Mouse (Mus musculus): Measurements from ENCODE around the gene Cdca5. TPM values are rescaled to one million over a fixed set of nuclear protein-coding genes. Genes with fewer than 3 reads are reported as not detected.
A peak's percentile ranks its signal among the peaks of the same experiment; 100 is the strongest.
"Not testable (repeated sequence)": the region's sequence is repeated elsewhere in the genome, so short reads cannot be mapped to it uniquely, and the experiment has no call there.

The Cdca5 gene
- total RNA-seq, 1 experiment from 2014 or later, result 0.76 TPM

DNA sequence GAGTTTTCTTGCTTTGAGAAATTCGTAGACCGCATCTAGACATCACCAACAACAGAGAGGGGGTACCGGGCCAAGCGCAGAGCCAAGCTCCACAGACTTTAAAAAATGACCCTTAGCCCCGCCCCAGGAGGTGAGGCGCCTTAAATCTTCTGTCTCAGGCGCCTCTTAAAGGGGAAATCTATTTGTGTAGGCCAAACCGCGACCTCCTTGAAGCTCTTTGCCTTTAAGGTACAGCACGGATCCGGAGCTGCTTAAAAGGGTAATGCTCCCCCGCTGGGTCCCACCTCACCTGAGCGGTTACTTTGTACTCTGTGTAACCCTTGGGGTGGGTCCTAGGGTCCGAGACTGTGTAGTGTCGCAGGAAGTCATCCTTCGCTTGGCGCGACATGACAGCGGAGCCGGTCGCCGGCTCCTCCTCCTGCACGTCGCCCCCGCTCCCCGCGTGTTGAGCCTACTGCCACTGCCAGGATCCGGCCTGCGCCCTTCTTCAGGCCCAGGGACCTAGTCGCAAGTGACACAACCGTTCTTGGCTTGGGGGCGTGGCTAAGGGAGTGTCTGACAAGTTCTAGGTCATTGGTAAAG, 43.1 kb downstream of the Cdca5 start, which contains the start of gene Snx15:
Gene Snx15 (minus strand): TSS at position 545 of the 582 bp plus-strand sequence.
- peak; percentile 94 for ATAC-seq (replicated peaks; ENCODE audit: insufficient number of reproducible peaks, low FRiP score, low TSS enrichment, poor library complexity, severe bottlenecking)

DNA sequence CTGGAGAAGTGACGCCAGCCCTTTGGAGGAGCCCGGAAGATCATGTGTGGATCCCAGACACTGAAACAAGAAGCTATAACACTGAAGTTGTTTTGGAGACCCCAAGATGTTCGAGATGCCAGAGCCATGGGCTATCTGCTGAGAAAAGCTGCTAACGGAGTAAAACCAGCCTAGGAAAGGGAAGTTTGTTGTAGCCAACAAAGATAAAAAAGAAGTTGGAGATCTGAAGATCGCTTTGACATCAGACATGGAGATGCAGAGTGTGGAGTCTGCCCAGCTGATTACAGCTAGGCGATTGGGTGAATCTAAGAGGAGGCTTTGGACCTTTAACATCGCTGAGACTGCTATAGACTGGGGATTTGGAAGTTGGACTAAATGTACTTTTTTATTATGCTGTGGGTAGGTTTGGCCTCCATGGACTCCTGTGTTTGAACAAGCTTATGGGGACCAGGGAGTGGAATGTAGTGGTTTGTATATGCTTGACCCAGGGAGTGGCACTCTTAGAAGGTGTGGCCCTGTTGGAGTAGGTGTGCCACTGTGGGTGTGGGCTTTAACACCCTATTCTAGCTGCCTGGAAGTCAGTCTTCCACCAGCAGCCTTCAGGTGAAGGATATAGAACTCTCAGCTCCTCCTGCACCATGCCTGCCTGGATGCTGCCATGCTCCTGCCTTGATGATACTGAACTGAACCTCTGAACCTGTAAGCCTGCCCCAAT, 45.8 kb downstream of the Cdca5 start:
- ATAC-seq (replicated peaks; ENCODE audit: insufficient number of reproducible peaks, low FRiP score, low TSS enrichment, poor library complexity, severe bottlenecking), result not testable (repeated sequence)

DNA sequence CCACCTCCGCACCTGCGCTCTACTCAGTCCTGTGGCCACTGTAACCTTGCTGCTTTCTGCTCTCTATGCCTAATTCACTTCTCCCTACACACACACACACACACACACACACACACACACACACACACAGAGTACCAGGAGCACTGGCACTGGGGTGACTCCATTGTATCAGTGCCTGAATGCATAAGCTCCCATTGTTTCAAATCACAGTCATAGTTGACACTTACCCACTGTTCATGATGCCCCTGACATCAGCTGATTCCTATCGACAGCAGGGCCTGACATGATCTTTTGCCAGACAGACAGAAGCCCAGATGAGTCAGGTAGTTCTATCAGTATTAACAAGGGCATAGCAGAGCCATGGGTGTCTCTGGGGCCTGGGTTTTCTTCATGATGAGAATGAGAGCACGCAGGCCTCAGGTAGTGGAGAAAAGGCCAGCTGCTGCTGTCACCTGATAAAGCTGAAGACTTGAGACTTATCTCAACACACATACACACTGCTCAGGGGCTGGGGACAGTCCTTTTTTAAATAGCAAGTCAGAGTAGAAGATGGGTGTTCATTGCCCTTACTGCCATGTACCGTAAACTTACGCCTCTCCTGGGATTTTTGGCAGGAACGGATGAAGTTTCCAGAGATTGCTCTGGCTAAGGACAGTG, 47.5 kb downstream of the Cdca5 start:
- ATAC-seq (replicated peaks; ENCODE audit: insufficient number of reproducible peaks, low FRiP score, low TSS enrichment, poor library complexity, severe bottlenecking), result no peak

DNA sequence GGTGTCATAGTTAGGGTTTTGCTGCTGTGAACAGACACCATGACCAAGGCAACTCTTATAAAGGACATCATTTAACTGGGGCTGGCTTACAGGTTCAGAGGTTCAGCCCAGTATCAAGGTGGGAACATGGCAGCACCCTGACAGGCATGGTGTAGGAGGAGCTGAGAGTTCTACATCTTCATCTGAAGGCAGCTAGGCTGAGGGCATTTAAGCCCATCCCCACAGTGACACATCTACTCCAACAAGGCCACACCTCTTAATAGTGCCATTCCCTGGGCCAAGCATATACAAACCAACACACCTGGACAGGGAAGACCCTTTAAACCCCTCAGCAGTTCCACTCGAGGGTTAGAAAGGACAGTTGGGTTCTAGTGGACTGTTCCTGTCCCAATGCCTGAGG, 48.4 kb downstream of the Cdca5 start:
- not testable (repeated sequence) for ATAC-seq (replicated peaks; ENCODE audit: insufficient number of reproducible peaks, low FRiP score, low TSS enrichment, poor library complexity, severe bottlenecking)

DNA sequence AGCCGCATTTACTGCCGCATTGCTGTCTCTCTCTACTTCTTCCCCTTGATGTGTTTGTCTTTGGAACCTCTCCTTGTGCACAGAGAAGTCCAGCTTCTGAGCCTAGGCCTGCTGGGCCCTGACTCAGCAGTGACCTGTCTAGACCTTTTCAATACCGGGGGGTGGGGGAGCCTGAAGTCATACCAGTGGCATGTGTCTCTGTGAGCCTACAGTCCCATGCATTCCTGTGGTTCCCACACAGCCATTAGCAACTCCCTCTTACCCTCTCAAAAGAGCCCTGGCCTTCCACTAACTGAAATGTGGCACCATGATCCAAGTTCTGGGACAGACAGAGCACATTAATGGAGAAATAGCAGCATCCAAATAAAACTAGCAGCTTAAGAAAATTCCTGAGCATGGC, 51.6 kb downstream of the Cdca5 start:
- no peak for ATAC-seq (replicated peaks; ENCODE audit: insufficient number of reproducible peaks, low FRiP score, low TSS enrichment, poor library complexity, severe bottlenecking)

DNA sequence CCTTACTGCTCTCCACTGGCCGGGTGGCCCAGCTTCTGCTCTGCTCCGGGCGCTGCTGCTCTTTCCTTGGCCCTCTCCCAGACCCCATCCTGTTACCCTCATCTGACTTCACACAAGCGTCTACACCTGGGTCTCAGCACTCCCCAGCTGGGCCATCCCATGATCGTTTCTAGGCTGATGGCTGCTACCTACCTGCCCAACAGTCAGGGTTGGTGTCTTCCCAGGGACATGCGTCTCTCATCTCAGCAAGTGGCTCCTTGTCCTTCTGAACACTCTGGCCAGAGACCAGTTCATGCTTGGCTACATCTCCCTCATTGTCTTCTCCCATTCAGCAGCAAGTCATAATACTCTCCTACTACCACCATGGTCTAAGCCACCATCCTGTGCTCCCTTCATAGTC, 54.9 kb downstream of the Cdca5 start:
- no peak for ATAC-seq (replicated peaks; ENCODE audit: insufficient number of reproducible peaks, low FRiP score, low TSS enrichment, poor library complexity, severe bottlenecking)

DNA sequence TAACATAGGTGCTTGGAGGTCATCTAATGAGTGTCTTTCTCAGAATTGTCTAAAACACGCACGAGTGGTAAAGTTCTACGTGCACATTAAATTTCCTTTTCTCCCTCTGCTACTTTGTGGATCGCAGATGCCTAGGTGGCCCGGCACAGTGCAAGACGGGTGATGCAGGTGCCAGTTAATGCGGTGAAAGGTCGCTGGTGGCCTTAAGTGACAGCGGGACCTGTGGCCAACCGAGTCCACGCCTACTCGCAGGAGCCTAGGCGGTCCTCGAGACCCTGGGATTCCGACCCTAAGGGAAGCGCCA, 55.5 kb downstream of the Cdca5 start:
- no peak for ATAC-seq (replicated peaks; ENCODE audit: insufficient number of reproducible peaks, low FRiP score, low TSS enrichment, poor library complexity, severe bottlenecking)

DNA sequence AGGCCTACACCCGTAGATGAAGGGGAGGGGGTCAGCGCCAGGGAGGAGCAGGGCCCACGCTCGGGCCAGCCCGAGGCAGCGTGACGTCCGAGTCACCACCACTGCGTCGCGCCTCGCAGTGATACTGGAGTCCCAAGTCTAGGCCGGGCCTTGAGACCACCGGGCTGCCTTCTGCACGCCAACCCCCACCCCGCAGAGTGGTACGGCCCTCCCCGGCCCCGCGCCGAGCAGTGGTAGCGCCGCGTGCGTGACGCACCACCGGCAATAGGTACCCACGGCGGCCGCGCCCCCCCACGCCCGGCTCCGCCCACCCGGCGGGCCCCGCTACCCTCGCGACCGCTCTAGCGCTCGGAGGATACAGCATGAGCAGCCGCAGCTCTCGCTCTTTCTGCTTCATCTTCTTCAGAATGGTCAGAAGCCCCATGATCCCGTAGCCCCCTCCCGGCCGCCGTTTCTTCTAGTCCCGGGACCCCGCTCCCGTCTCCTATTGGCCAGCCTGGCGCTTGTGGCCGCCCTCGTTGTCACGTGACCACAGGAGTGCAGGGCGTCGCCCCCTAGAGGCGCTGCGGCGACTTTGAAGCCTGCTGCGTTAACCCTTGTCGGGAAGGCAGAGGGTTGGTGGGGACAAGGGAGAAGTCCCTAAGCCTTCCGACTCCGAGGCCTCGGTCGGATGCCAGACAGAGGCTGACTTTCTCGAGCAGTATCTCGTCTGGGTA, 56.1 kb downstream of the Cdca5 start, which contains the start of gene Batf2:
Gene Batf2 (plus strand): TSS at position 306 of the 716 bp plus-strand sequence.
- ATAC-seq (replicated peaks; ENCODE audit: insufficient number of reproducible peaks, low FRiP score, low TSS enrichment, poor library complexity, severe bottlenecking), result peak; percentile 80

DNA sequence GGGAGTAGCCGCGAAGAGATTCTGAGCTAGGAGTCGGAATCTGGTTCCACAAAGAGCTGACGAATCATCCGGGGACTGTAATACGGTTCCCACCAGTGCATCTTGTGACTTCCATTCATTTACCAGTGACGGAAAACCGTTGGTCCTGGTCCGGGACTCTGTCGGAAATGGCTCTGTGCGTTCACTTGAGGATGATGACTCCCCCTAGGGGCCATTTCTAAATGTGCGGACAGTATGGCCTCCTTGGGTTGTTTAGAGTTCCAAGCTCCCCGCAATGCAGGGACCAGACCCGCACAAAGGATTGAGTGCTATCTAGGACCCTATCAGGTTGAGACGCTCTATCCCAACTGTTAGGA, 56.6 kb downstream of the Cdca5 start, which contains the start of gene Arl2:
Gene Arl2 (minus strand): TSS at position 155 of the 356 bp plus-strand sequence.
- ATAC-seq (replicated peaks; ENCODE audit: insufficient number of reproducible peaks, low FRiP score, low TSS enrichment, poor library complexity, severe bottlenecking), result peak; percentile 68

Other genes with a start within 250 kb of the Cdca5 start
- gene Frmd8, start 209.7 kb upstream of the Cdca5 start, total RNA-seq (2017), result 32.8 to 50.6 TPM (median 34.5 TPM) in 3 replicates
- gene Slc25a45, start 207.2 kb upstream of the Cdca5 start, total RNA-seq (2017), result 64.4 to 73.5 TPM (median 69.7 TPM) in 3 replicates
- gene Tigd3, start 190.8 kb upstream of the Cdca5 start, total RNA-seq (2017), result 0.64 to 0.97 TPM (median 0.95 TPM) in 3 replicates
- gene Dpf2, start 172.0 kb upstream of the Cdca5 start, total RNA-seq (2017), result 50.3 to 76.6 TPM (median 76.0 TPM) in 3 replicates
- gene Cdc42ep2, start 160.2 kb upstream of the Cdca5 start, total RNA-seq (2017), result 14.7 to 32.1 TPM (median 27.0 TPM) in 3 replicates
- gene Pola2, start 120.8 kb upstream of the Cdca5 start, total RNA-seq (2017), result 16.7 to 31.5 TPM (median 26.8 TPM) in 3 replicates
- not detected in 3 replicates for gene Slc22a20, start 98.8 kb upstream of the Cdca5 start, total RNA-seq (2017)
- gene Capn1, start 69.1 kb upstream of the Cdca5 start, total RNA-seq (2017), result 45.8 to 78.2 TPM (median 59.2 TPM) in 3 replicates
- gene Syvn1, start 38.4 kb upstream of the Cdca5 start, total RNA-seq (2017), result 7.7 to 16.8 TPM (median 11.2 TPM) in 3 replicates
- 10.1 to 30.8 TPM (median 29.6 TPM) in 3 replicates for gene Mrpl49, start 27.2 kb upstream of the Cdca5 start, total RNA-seq (2017)
- 2,354 to 3,035 TPM (median 2,719 TPM) in 3 replicates for gene Fau, start 27.1 kb upstream of the Cdca5 start, total RNA-seq (2017)
- 4.8 to 9.3 TPM (median 8.4 TPM) in 3 replicates for gene Znhit2, start 23.8 kb upstream of the Cdca5 start, total RNA-seq (2017)
- gene Tm7sf2, start 16.6 kb upstream of the Cdca5 start, total RNA-seq (2017), result 5.5 to 18.5 TPM (median 8.9 TPM) in 3 replicates
- gene Vps51, start 7.8 kb upstream of the Cdca5 start, total RNA-seq (2017), result 61.1 to 80.8 TPM (median 75.6 TPM) in 3 replicates
- not detected in 3 replicates for gene Tmem262, start 5.0 kb upstream of the Cdca5 start, total RNA-seq (2017)
- gene Gm28374, start 2.7 kb upstream of the Cdca5 start, total RNA-seq (2017), result 0.43 TPM in 1 of 3 replicates, not detected in the others
- 29.3 to 49.8 TPM (median 34.6 TPM) in 3 replicates for gene Zfpl1, start within 50 bp of the Cdca5 start, total RNA-seq (2017)
- gene AC131692.1, start 9.4 kb downstream of the Cdca5 start, total RNA-seq (2017), result 1.4 TPM in 1 of 3 replicates, not detected in the others
- 1.3 TPM in 1 of 3 replicates, not detected in the others for gene Naaladl1, start 20.8 kb downstream of the Cdca5 start, total RNA-seq (2017)
- 2.1 to 2.6 TPM (median 2.1 TPM) in 3 replicates for gene Sac3d1, start 33.7 kb downstream of the Cdca5 start, total RNA-seq (2017)
- 8.8 to 22.5 TPM (median 11.5 TPM) in 3 replicates for gene Snx15, start 43.3 kb downstream of the Cdca5 start, total RNA-seq (2017)
- gene Batf2, start 56.0 kb downstream of the Cdca5 start, total RNA-seq (2017), result 0.78 to 5.3 TPM (median 1.9 TPM) in 3 replicates
- gene Arl2, start 56.6 kb downstream of the Cdca5 start, total RNA-seq (2017), result 4.8 to 9.6 TPM (median 5.8 TPM) in 3 replicates
- not detected in 3 replicates for gene Majin, start 99.4 kb downstream of the Cdca5 start, total RNA-seq (2017)
- gene Gpha2, start 141.4 kb downstream of the Cdca5 start, total RNA-seq (2017), result not detected in 3 replicates
- gene Ppp2r5b, start 150.9 kb downstream of the Cdca5 start, total RNA-seq (2017), result 15.6 to 22.7 TPM (median 18.0 TPM) in 3 replicates
- 32.7 to 41.0 TPM (median 33.2 TPM) in 3 replicates for gene Atg2a, start 156.7 kb downstream of the Cdca5 start, total RNA-seq (2017)
- gene Ehd1, start 191.7 kb downstream of the Cdca5 start, total RNA-seq (2017), result 40.8 to 62.5 TPM (median 59.6 TPM) in 3 replicates
- 1.9 to 4.3 TPM (median 2.2 TPM) in 3 replicates for gene Cdc42bpg, start 221.5 kb downstream of the Cdca5 start, total RNA-seq (2017)
- 14.1 to 22.5 TPM (median 17.8 TPM) in 3 replicates for gene Men1, start 250.0 kb downstream of the Cdca5 start, total RNA-seq (2017)

Measured in monocyte, adult 5-6 weeks (primary cell).